Mouse (Mus musculus): Measurements from ENCODE around the gene Necab2. TPM values are rescaled to one million over a fixed set of nuclear protein-coding genes. Genes with fewer than 3 reads are reported as not detected.

Necab2 gene
- polyA plus RNA-seq, 1 experiment = not detected

- 79% methylated on average over 10 of the region's 10 CpGs for WGBS
- H3K4me1 ChIP-seq (ENCODE audit: control insufficient read depth, insufficient read depth, low read length) = no peaks in the 10 kb centered on the region
- H3K4me3 ChIP-seq (replicated peaks; ENCODE audit: control insufficient read depth, low read depth, low read length) = no peak overlapping the region
- no peak overlapping the region for H3K27ac ChIP-seq (ENCODE audit: control insufficient read depth, insufficient read depth, low read depth, low read length, poor library complexity)
- TF ChIP-seq POLR2A (IDR thresholded peaks at IDR 0.05; ENCODE audit: borderline replicate concordance, control insufficient read depth, low read depth, low read length) (no peak), CTCF (IDR thresholded peaks at IDR 0.05; ENCODE audit: control insufficient read depth, insufficient read depth, low read length) (no peak)
These were observed 20.3 kb downstream of the Necab2 start for GRCm38 (mm10) chr8:119466794-119467193.

GRCm38 (mm10) chr8:119468091-119468490, 21.6 kb downstream of the Necab2 start:
- WGBS = 79% methylated on average over 8 of the region's 8 CpGs
- TF ChIP-seq POLR2A (IDR thresholded peaks at IDR 0.05; ENCODE audit: borderline replicate concordance, control insufficient read depth, low read depth, low read length) (no peak), CTCF (IDR thresholded peaks at IDR 0.05; ENCODE audit: control insufficient read depth, insufficient read depth, low read length) (no peak)
- Histone ChIP-seq H3K4me1 (ENCODE audit: control insufficient read depth, insufficient read depth, low read length) (no peaks in the 10 kb centered on the region), H3K27ac (ENCODE audit: control insufficient read depth, insufficient read depth, low read depth, low read length, poor library complexity) (no peak overlapping the region), H3K4me3 (replicated peaks; ENCODE audit: control insufficient read depth, low read depth, low read length) (no peak overlapping the region)

GRCm38 (mm10) chr8:119478684-119479083, 32.2 kb downstream of the Necab2 start:
- Histone ChIP-seq H3K4me3 (replicated peaks; ENCODE audit: control insufficient read depth, low read depth, low read length) (no peak overlapping the region), H3K4me1 (ENCODE audit: control insufficient read depth, insufficient read depth, low read length) (no peaks in the 10 kb centered on the region), H3K27ac (ENCODE audit: control insufficient read depth, insufficient read depth, low read depth, low read length, poor library complexity) (no peak overlapping the region)
- TF ChIP-seq CTCF (IDR thresholded peaks at IDR 0.05; ENCODE audit: control insufficient read depth, insufficient read depth, low read length) (no peak), POLR2A (IDR thresholded peaks at IDR 0.05; ENCODE audit: borderline replicate concordance, control insufficient read depth, low read depth, low read length) (no peak)
- WGBS = 39% methylated on average over 5 of the region's 5 CpGs

- H3K4me3 ChIP-seq (replicated peaks; ENCODE audit: control insufficient read depth, low read depth, low read length) = no peak overlapping the region
- whole genome bisulfite sequencing = 73% methylated on average over 11 of the region's 11 CpGs
- H3K4me1 ChIP-seq (ENCODE audit: control insufficient read depth, insufficient read depth, low read length) = no peaks in the 10 kb centered on the region
- H3K27ac ChIP-seq (ENCODE audit: control insufficient read depth, insufficient read depth, low read depth, low read length, poor library complexity) = no peak overlapping the region
- TF ChIP-seq CTCF (IDR thresholded peaks at IDR 0.05; ENCODE audit: control insufficient read depth, insufficient read depth, low read length) (no peak), POLR2A (IDR thresholded peaks at IDR 0.05; ENCODE audit: borderline replicate concordance, control insufficient read depth, low read depth, low read length) (no peak)
These were observed 37.8 kb downstream of the Necab2 start for GRCm38 (mm10) chr8:119484145-119484896.

- Histone ChIP-seq H3K27ac (ENCODE audit: control insufficient read depth, insufficient read depth, low read depth, low read length, poor library complexity) (no peak overlapping the region), H3K4me3 (replicated peaks; ENCODE audit: control insufficient read depth, low read depth, low read length) (no peak overlapping the region), H3K4me1 (ENCODE audit: control insufficient read depth, insufficient read depth, low read length) (no peaks in the 10 kb centered on the region)
- no peak for TF ChIP-seq CTCF (IDR thresholded peaks at IDR 0.05; ENCODE audit: control insufficient read depth, insufficient read depth, low read length)
- no peak for TF ChIP-seq POLR2A (IDR thresholded peaks at IDR 0.05; ENCODE audit: borderline replicate concordance, control insufficient read depth, low read depth, low read length)
- 78% methylated on average over 7 of the region's 7 CpGs for WGBS
These were observed 40.6 kb downstream of the Necab2 start for GRCm38 (mm10) chr8:119487093-119487492.

- H3K4me1 ChIP-seq (ENCODE audit: control insufficient read depth, insufficient read depth, low read length) = no peaks in the 10 kb centered on the region
- H3K27ac ChIP-seq (ENCODE audit: control insufficient read depth, insufficient read depth, low read depth, low read length, poor library complexity) = no peak overlapping the region
- H3K4me3 ChIP-seq (replicated peaks; ENCODE audit: control insufficient read depth, low read depth, low read length) = no peak overlapping the region
- WGBS = 30% methylated on average over 6 of the region's 6 CpGs
- no peak for TF ChIP-seq POLR2A (IDR thresholded peaks at IDR 0.05; ENCODE audit: borderline replicate concordance, control insufficient read depth, low read depth, low read length)
- peak; percentile 82 for TF ChIP-seq CTCF (IDR thresholded peaks at IDR 0.05; ENCODE audit: control insufficient read depth, insufficient read depth, low read length)
These were observed 50.3 kb downstream of the Necab2 start for GRCm38 (mm10) chr8:119496848-119497247.

GRCm38 (mm10) chr8:119499836-119500235, 53.3 kb downstream of the Necab2 start:
- TF ChIP-seq POLR2A (IDR thresholded peaks at IDR 0.05; ENCODE audit: borderline replicate concordance, control insufficient read depth, low read depth, low read length) (no peak), CTCF (IDR thresholded peaks at IDR 0.05; ENCODE audit: control insufficient read depth, insufficient read depth, low read length) (no peak)
- H3K4me1 ChIP-seq (ENCODE audit: control insufficient read depth, insufficient read depth, low read length) = no peaks in the 10 kb centered on the region
- no peak overlapping the region for H3K27ac ChIP-seq (ENCODE audit: control insufficient read depth, insufficient read depth, low read depth, low read length, poor library complexity)
- WGBS = 76% methylated on average over 2 of the region's 2 CpGs
- no peak overlapping the region for H3K4me3 ChIP-seq (replicated peaks; ENCODE audit: control insufficient read depth, low read depth, low read length)

GRCm38 (mm10) chr8:119501598-119501997, 55.1 kb downstream of the Necab2 start, which contains the start of gene Slc38a8:
Gene Slc38a8 (minus strand): TSS chr8:119501698.
- Histone ChIP-seq H3K4me1 (ENCODE audit: control insufficient read depth, insufficient read depth, low read length) (no peaks in the 10 kb centered on the region), H3K27ac (ENCODE audit: control insufficient read depth, insufficient read depth, low read depth, low read length, poor library complexity) (no peak within 1 kb of the TSS), H3K4me3 (replicated peaks; ENCODE audit: control insufficient read depth, low read depth, low read length) (no peak within 1 kb of the TSS)
- no peak for TF ChIP-seq POLR2A (IDR thresholded peaks at IDR 0.05; ENCODE audit: borderline replicate concordance, control insufficient read depth, low read depth, low read length)
- 67% methylated on average over 5 of the region's 5 CpGs for WGBS

Measured in bone marrow, adult 2 months (tissue).